Mouse (Mus musculus) urinary bladder, postnatal 10 days (tissue): ENCODE results near the gene Gm20388.
A peak's percentile ranks its signal among the peaks of the same experiment; 100 is the strongest.
"Not testable (repeated sequence)": the region's sequence is repeated elsewhere in the genome, so short reads cannot be mapped to it uniquely, and the experiment has no call there.

Experiments used
- DNase-seq: peaks from one replicate; pipeline ENCODE4 v3.0.0; 2022; ENCODE audit warnings: low spot score

Gm20388 gene

GRCm38 (mm10) chr8:120341124-120341523 lies 430.5 kb downstream of the Gm20388 start:
- DNase-seq: no peak

- no peak for DNase-seq
Measured at GRCm38 (mm10) chr8:120342847-120343548, 432.4 kb downstream of the Gm20388 start.

GRCm38 (mm10) chr8:120343582-120343981 lies 432.9 kb downstream of the Gm20388 start:
- DNase-seq: no peak

DNA sequence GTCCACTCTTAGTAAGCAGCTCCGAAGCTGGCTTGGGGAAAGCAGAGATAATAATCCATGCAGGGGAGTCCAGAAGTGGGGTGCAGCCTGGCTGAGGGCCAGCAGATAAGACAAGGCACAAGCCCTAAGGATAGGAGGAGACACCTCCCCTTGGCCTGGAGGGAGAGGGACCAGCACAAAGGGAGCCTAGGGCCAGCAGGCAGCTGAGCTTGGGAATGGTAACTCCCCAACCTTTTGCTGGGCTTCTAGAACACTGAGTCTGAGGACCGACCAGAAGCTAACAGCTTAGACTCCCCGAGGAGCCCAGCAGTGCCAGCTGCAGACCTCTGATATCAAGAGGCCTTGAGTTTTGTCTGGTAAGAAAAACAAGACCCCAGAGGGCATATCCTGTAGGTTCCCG lies 433.5 kb downstream of the Gm20388 start:
- DNase-seq: no peak

- no peak for DNase-seq
Measured at GRCm38 (mm10) chr8:120344583-120344982, 433.9 kb downstream of the Gm20388 start.

GRCm38 (mm10) chr8:120347734-120348341 lies 437.2 kb downstream of the Gm20388 start:
- DNase-seq: no peak

DNA sequence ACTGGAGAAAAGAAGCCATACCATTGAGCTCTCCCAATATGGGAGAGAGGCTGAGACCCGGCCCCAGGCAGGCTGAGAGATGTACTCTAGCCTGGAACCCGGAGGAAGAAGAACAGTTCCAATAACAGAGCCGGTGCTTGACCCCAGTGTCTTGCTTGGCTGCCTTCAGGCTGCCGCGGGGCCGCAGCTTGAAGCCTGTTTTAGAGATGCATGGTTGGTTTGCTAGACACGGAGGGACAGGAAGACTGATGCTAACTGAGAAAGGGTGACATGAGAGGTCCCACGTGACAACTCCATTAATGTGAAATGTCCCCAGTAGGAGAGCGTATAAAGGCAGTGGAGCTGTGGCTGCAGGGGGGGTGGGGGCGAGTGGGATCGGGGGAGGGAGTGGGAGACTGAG lies 438.3 kb downstream of the Gm20388 start:
- no peak for DNase-seq

- no peak for DNase-seq
Measured at GRCm38 (mm10) chr8:120351332-120352071, 440.9 kb downstream of the Gm20388 start.

- no peak for DNase-seq
Measured at GRCm38 (mm10) chr8:120352096-120352495, 441.5 kb downstream of the Gm20388 start.

DNA sequence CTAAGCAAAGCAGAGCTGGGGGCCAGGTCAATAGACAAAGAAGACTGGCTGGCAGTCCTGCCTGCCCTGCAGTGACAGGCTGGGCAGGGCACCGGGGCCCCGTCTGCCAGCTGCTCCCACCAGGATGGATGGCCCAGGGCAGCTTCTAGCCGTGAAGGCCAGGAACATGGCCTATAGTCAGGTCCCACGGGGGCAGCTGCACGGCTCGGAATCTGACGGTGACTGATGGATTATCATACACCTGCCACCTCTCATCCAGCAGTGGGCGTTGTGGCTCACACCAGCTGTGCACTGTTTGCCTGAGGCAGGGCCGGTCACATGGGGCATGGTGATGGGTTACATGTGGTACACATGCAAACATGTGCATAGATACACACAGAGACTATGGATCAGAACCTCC lies 445.4 kb downstream of the Gm20388 start:
- DNase-seq: no peak

DNA sequence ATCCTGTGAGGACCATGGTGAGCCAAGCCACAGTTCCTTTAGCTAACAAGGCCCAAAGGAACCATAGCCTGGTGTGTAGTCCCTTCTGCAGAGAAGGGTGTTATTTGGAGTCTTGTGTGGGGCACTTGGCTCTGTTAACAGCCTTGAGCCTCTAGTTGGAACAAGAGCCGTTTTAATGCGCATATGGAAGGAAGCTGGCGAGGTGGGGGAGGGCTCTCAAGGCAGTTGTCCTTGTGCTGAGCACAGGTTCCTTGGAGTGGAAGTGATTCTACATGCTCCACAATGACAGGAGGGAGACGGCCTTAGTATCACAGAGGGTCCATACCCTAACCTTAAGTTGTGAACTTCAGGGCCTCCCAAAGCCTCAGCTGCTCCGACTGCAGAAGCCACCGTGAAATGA lies 446.9 kb downstream of the Gm20388 start:
- DNase-seq: no peak

GRCm38 (mm10) chr8:120361301-120361700 lies 450.7 kb downstream of the Gm20388 start:
- no peak for DNase-seq

DNA sequence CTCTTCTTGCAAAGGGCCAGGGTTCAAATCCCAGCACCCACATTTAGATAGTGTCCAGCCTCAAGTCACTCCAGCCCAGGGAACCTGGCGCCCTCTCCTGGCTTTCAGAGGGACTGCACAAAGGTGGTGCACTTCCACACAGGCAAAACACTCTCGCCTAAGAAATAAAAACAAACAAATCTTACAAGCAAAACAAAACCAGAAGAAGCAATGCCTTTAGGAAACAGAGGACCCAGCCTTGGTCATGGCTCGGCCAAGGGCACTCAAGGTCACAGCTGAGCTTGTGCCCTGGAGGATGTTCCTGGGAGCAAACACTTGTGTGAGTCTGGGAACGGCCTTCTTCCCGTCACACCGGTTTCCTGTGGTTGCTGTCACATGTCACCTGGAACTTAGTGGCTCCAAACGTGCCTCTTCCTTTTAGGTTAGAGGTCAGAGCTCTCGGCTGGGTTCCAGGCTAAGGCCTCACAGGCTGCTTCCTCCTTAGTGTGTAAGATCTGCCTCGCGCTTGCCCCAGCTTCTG lies 453.0 kb downstream of the Gm20388 start:
- no peak for DNase-seq

DNA sequence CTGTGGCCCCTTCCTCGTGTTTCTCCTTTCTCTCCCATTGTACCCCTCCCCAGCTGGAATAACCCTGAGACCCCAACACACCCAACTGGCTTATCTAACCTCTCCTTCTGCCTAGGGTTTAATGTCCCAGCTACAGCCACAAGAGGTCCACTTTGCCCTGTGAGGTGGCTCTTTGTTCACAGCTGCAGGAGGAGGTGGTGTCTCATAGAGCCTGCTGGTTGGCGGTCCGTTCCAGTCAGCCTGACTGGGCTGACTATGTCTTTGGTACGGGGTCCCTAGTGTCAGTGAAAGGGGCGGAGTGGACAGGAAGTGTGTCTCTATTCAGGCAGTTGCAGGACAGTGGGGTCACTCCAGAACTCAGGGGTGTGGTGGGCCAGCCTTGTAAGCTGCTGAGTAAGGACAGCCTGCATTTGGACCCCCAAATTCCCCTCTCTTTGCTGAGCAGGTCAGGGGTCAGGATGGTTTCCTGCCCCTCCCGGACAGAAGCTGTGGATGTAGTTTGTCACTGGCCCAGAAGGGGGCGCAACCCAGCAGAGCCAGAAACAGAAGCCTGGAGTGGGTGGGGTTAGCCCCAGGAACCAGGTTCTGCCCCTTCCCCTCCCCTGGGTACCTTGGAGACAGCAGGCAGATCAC lies 453.6 kb downstream of the Gm20388 start:
- DNase-seq: no peak

DNA sequence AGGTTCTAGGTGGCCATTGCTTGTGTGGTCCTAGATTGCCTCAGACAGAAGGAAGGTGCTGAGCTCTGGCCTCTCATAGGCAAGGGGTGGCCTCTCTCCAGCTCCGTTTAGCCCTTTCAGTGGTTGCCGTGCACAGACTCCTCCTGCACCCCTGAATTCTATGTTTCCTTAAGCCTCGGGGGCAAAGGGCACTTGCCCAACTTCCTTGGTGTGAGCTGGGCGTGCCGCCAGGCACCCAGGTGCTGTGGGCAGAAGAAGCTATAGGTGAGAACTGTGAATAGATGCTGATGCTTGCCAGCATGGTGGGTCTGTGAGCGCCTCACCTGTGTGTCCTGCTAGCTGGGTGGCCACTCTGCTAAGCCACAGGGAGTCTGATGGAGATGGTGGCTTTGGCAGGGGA lies 456.2 kb downstream of the Gm20388 start:
- no peak for DNase-seq

GRCm38 (mm10) chr8:120368191-120368590 lies 457.6 kb downstream of the Gm20388 start:
- not testable (repeated sequence) for DNase-seq

GRCm38 (mm10) chr8:120368814-120369649 lies 458.4 kb downstream of the Gm20388 start:
- DNase-seq: peak; percentile 44

GRCm38 (mm10) chr8:120369956-120370355 lies 459.3 kb downstream of the Gm20388 start:
- DNase-seq: no peak

DNA sequence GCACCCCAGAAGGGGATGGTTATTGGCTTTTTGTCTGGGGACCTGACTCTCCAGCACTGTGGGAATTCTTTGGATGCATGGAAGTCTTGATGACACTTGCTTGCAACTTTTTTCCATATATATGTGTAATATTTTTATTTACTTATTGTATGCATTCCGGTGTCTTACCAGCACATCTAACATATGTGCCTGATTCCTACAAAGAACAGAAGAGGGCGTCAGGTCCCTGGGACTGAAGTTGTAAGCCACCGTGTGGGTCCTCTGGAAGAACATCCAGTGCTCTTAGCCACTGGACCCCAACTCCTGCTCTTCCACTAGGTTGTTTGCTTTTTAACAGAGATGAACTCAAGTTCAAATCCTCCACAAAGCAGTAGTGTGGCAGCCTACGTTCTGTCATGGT lies 459.8 kb downstream of the Gm20388 start:
- DNase-seq: no peak

GRCm38 (mm10) chr8:120371146-120371545 lies 460.5 kb downstream of the Gm20388 start:
- no peak for DNase-seq

DNA sequence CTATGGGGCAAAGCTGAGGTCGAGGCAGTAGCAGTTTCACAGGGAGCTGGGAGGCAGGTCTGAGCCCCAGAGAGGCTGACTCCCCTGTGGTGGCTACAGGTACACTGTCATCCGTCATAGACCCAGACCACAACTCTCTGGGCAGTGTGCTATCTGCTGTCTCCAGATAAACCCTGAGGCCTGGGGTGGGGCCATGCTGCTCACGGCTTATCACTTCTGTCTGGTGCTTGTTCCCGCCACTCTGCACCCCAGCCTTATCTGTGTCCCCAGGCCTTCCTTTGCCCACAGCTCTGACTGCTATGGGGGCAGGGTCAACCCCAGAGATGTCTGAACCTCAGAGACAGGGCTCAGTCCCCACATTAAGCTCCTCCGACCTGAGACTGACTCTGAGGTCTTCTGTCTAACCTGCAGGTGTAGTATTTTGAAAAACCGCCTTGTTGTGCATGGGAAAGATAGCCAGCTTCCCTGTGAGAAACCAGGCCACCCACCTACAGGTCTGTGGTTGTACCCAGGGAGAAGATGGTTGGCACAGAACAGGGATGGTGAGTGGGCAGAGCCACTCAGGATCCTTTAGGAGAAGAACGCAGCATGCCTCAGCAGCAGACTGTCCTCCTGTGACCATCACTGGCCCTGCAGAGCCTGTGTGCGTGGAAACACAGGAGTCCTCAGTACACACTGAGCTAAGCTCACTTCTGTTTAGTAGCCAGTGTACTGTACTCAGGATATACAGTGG lies 461.2 kb downstream of the Gm20388 start:
- DNase-seq: no peak
